Mouse (Mus musculus) frontal cortex, postnatal 14 days (tissue): Measurements from ENCODE around the gene Rpf1.

ENCODE experiments used
- DNase-seq, 2 experiments: peaks; one replicate each; pipeline ENCODE4 v3.0.0; 2022; ENCODE audit warnings: low spot score in 2 of 2

The Rpf1 gene

GRCm38 (mm10) chr3:146500003-146500809 is 21.0 kb downstream of the Rpf1 start:
- DNase-seq, result peak in 1 of 2 experiments; percentile 22

GRCm38 (mm10) chr3:146499431-146500002 is 21.7 kb downstream of the Rpf1 start, which contains the start of the genes Spata1 and Gng5:
Gene Spata1 (minus strand): TSS chr3:146499753.
Gene Gng5 (plus strand): TSS chr3:146499807.
- peak; percentile 44 to 48 for DNase-seq

GRCm38 (mm10) chr3:146498989-146499388 is 22.2 kb downstream of the Rpf1 start:
- no peak for DNase-seq

GRCm38 (mm10) chr3:146494941-146495340 is 26.3 kb downstream of the Rpf1 start:
- DNase-seq, result no peak

- DNase-seq, result no peak
Observed at GRCm38 (mm10) chr3:146486464-146486863, 34.8 kb downstream of the Rpf1 start.

- DNase-seq, result no peak
Observed at GRCm38 (mm10) chr3:146482044-146482443, 39.2 kb downstream of the Rpf1 start.

- DNase-seq, result no peak
Observed at GRCm38 (mm10) chr3:146474428-146474827, 46.8 kb downstream of the Rpf1 start.

GRCm38 (mm10) chr3:146473741-146474140 is 47.5 kb downstream of the Rpf1 start:
- no peak for DNase-seq

- no peak for DNase-seq
Observed at GRCm38 (mm10) chr3:146472657-146473056, 48.6 kb downstream of the Rpf1 start.

- DNase-seq, result no peak
Observed at GRCm38 (mm10) chr3:146469226-146469625, 52.0 kb downstream of the Rpf1 start.

GRCm38 (mm10) chr3:146462939-146463338 is 58.3 kb downstream of the Rpf1 start:
- no peak for DNase-seq
